Mouse (Mus musculus) forebrain, postnatal 0 days (tissue): ENCODE results near the gene Nfkbia. TPM values are rescaled to one million over a fixed set of nuclear protein-coding genes. Genes with fewer than 3 reads are reported as not detected.

ENCODE experiments used
- ATAC-seq: fragments of 200-750 bp; cut with Nextera tagmentation; 2 replicates; pipeline ENCODE4 v1.8.0; 2017; ENCODE audit warnings: mild to moderate bottlenecking, moderate library complexity
- DNase-seq: peaks from one replicate; pipeline ENCODE4 v3.0.0-alpha.2; 2015
- H3K27ac ChIP-seq: fragments of 300-500 bp; sonication (generic); 2 replicates; pipeline ENCODE4 v1.5.1; 2014; ENCODE audit warnings: low read depth, mild to moderate bottlenecking, antibody characterized with exemption, low read length, moderate library complexity, mixed read lengths
- H3K27me3 ChIP-seq: fragments of 300-500 bp; sonication (generic); 2 replicates; pipeline ENCODE4 v1.6.1; 2014; ENCODE audit warnings: mild to moderate bottlenecking, low read length, mixed read lengths; ENCODE audit not compliant: insufficient read depth
- H3K36me3 ChIP-seq: fragments of 300-500 bp; sonication (generic); 2 replicates; pipeline ENCODE4 v1.6.1; 2014; ENCODE audit warnings: mild to moderate bottlenecking, moderate library complexity; ENCODE audit not compliant: insufficient read depth
- H3K4me1 ChIP-seq: fragments of 300-500 bp; sonication (generic); 2 replicates; pipeline ENCODE4 v1.6.1; 2014; ENCODE audit warnings: antibody characterized with exemption; ENCODE audit not compliant: insufficient read depth
- H3K4me2 ChIP-seq: fragments of 300-500 bp; sonication (generic); 2 replicates; pipeline ENCODE4 v1.6.1; 2014; ENCODE audit warnings: low read depth, mild to moderate bottlenecking, moderate library complexity
- H3K4me3 ChIP-seq: fragments of 300-500 bp; sonication (generic); 2 replicates; pipeline ENCODE4 v1.5.1; 2014; ENCODE audit warnings: low read depth, low read length, mixed read lengths
- H3K9ac ChIP-seq: fragments of 300-500 bp; sonication (generic); 2 replicates; pipeline ENCODE4 v1.6.1; 2014; ENCODE audit warnings: mild to moderate bottlenecking
- H3K9me3 ChIP-seq: fragments of 300-500 bp; sonication (generic); 2 replicates; pipeline ENCODE4 v1.6.1; 2016; ENCODE audit warnings: low read length
- CTCF ChIP-seq: sonication (generic); IDR thresholded peaks from 2 replicates; pipeline ENCODE4 v1.5.1; 2016; ENCODE audit warnings: antibody characterized with exemption, control low read depth, low read depth
- WGBS: fragments of 180-500 bp; shearing (Covaris S2); extraction: QIAGEN DNeasy Blood & Tissue Kit; methylation state at CpG from one replicate; pipeline ENCODE4 v1.1.7; 2014; 5-methylcytosine and 5-hydroxymethylcytosine counted together
- polyA plus RNA-seq: library from polyadenylated mRNA; unstranded; fragments of >200 nt; fragmentation: Nextera tagmentation; extraction: Ambion mirVana; gene quantifications from 2 replicates; pipeline ENCODE4 v1.2.1, GENCODE M21; 2015
- total RNA-seq: library from RNA; depleted of rRNA; stranded (reverse); fragments of >200 nt; gene quantifications from 2 replicates; pipeline ENCODE4 v1.2.3, GENCODE M21; 2014

The Nfkbia gene
- total and polyA plus RNA-seq, 2 experiments from 2014 or later, result 48.2 to 75.8 TPM

DNA sequence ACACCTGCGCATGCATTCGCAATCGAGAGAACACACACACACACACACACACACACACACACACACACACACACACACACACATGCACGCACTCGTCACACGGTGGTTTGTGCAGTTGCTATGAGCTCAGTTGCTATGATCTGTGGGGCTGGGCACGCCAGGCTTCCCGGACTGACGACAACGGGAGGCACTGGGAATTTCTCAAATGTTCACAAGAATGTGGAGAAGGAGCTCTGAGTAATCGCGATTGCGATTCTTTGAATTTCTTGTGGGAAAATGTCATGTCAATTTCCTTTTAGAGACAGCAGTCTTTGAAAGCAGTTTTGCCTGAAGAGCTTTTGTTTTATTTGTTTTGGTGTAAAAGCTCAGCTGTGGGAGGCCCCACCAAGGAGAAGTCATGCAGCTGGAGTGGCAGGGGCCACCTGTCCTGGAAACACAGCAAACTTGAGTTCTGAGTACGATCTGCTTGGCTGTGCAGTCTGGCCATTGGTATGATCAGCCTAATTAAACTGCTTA lies 27.5 kb downstream of the Nfkbia start:
- Histone ChIP-seq H3K4me3 (no peak overlapping the region), H3K27me3 (no peaks in the 10 kb centered on the region), H3K4me1 (peaks cover 20% of the 10 kb centered on the region), H3K9me3 (no peaks in the 10 kb centered on the region), H3K27ac (peak overlapping the region; percentile 68), H3K36me3 (no peaks in the 10 kb centered on the region), H3K4me2 (no peak overlapping the region; the same call in 1 of the 2 replicates), H3K9ac (0 out of 2 replicates have a peak overlapping the region, but pooled peaks have one; percentile 6)
- DNase-seq, result peak; percentile 66
- 22% methylated on average over 14 of the region's 14 CpGs for WGBS
- ATAC-seq, result peak; percentile 40
- no peak for TF ChIP-seq CTCF

DNA sequence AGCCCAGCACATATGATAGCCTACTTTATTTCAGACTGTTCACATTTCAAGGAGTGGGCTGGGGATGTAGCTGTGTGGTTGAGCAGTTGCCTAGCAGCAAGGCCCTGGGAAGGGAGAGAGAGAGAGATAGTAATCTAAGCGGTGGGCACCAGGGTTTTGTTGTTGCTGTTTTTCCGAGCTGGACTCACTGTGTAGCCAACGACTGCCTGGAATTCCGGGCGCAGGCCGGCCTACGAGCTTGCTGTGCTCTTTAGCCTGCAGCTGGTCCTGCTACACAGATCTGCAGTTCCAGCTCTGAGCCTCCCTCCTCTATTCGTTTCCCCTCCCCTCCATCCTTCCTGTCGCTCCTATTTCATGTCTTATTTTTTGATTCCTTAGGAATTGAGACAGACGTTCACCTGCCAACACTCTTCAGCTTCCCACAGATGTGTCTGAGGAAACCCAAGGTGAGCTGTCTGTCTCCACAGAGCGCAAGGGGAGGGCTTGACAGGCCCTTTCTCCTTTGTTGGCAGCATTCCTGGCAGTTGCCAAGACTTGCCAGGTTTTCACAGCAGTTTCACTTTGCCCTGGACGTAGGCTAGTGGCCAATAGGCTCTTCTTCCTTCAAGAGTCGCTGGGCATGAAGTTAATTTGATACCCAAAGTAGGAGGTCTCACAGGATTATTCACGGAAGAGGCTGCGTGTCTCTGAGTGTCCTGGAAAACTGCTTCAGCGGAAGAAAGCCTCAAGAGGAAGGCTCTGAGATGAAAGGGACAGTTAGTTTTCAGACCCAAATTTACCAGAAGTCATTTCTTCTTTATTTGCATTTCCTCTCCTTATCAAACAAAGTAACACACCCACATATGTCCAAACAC lies 28.2 kb downstream of the Nfkbia start:
- DNase-seq (peak; percentile 71), ATAC-seq (peak; percentile 83)
- H3K9me3 ChIP-seq, result no peaks in the 10 kb centered on the region
- H3K4me3 ChIP-seq, result no peak overlapping the region
- H3K36me3 ChIP-seq, result no peaks in the 10 kb centered on the region
- peaks cover 20% of the 10 kb centered on the region for H3K4me1 ChIP-seq
- H3K4me2 ChIP-seq, result peak overlapping the region; percentile 23
- H3K27me3 ChIP-seq, result no peaks in the 10 kb centered on the region
- H3K9ac ChIP-seq, result no peak overlapping the region; the same call in 1 of the 2 replicates
- H3K27ac ChIP-seq, result peak overlapping the region; percentile 68
- TF ChIP-seq CTCF, result no peak
- WGBS, result 10% methylated on average over 16 of the region's 16 CpGs

DNA sequence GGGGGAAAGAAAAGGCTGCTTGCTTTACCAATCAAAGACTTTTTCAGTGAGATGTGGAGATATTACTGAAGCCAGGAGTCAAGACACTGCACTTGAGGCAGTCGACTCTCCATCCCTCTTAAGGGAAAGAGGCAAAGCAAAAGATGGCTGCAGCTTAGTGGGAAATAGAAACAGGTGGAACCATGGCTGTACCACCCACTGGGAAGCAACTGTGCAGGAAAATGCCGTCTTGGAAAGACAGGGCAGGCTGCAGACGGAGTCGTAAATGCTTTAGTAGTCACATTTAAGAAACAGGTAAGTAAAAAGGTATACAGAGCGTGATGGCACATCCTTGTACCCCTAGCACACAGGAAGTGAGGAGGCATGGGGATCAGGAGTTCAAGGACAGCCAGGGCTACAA lies 29.4 kb downstream of the Nfkbia start:
- Histone ChIP-seq H3K9me3 (no peaks in the 10 kb centered on the region), H3K27me3 (no peaks in the 10 kb centered on the region), H3K9ac (no peak overlapping the region), H3K27ac (0 out of 2 replicates have a peak overlapping the region, but pooled peaks have one; percentile 9), H3K4me2 (no peak overlapping the region), H3K36me3 (no peaks in the 10 kb centered on the region), H3K4me3 (no peak overlapping the region), H3K4me1 (peaks cover 20% of the 10 kb centered on the region)
- ATAC-seq (no peak), DNase-seq (no peak)
- WGBS, result 70% methylated on average over 5 of the region's 5 CpGs
- no peak for TF ChIP-seq CTCF

DNA sequence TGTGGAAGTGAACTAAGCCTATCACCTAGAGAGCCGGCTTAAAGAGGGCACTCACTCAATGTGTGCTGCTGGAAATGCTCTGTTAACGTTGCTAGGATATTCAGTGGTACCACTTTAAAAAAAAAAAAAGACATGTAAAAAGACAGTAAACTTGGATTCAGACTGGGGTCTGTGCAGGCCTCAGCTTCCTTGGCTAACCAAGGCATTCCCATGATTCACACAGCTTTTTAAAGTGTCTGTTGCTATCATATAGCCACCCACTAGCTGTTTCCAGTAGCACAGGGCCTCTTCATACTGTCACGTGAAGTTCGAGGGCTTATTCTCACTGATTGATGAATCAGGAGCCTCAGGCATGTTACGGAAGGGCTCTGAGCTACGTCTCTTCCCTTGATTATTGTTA lies 30.0 kb downstream of the Nfkbia start:
- H3K27me3 ChIP-seq, result no peaks in the 10 kb centered on the region
- H3K27ac ChIP-seq, result no peak overlapping the region
- WGBS, result 73% methylated on average over 6 of the region's 6 CpGs
- H3K4me2 ChIP-seq, result no peak overlapping the region
- H3K36me3 ChIP-seq, result no peaks in the 10 kb centered on the region
- no peak for TF ChIP-seq CTCF
- peaks cover 20% of the 10 kb centered on the region for H3K4me1 ChIP-seq
- no peak overlapping the region for H3K4me3 ChIP-seq
- DNase-seq (no peak), ATAC-seq (no peak)
- no peaks in the 10 kb centered on the region for H3K9me3 ChIP-seq
- no peak overlapping the region for H3K9ac ChIP-seq

DNA sequence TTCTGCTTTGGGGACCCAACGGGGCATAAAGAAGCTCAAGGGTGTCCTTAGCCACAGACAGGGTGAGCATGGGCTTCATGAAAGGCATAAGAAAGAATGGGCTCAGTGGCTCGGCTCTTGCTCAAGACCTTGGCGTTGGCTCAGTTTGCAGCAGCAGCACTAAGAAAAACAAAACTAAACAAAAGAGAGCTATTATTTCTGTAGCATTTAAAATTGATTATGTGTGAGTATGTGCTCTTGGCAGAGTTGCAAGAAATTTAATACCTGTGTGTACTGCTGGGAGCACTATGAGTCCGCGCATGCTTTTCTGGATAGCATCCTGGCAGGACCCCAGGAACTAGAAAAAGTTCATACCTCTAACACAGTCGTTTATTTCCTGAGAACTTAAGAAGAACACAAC lies 30.7 kb downstream of the Nfkbia start:
- H3K27ac ChIP-seq, result no peak overlapping the region
- ATAC-seq (no peak), DNase-seq (no peak)
- H3K4me1 ChIP-seq, result peaks cover 20% of the 10 kb centered on the region
- no peak for TF ChIP-seq CTCF
- WGBS, result 67% methylated on average over 6 of the region's 6 CpGs
- no peak overlapping the region for H3K4me3 ChIP-seq
- no peak overlapping the region for H3K4me2 ChIP-seq
- H3K36me3 ChIP-seq, result no peaks in the 10 kb centered on the region
- no peaks in the 10 kb centered on the region for H3K27me3 ChIP-seq
- no peaks in the 10 kb centered on the region for H3K9me3 ChIP-seq
- no peak overlapping the region for H3K9ac ChIP-seq

DNA sequence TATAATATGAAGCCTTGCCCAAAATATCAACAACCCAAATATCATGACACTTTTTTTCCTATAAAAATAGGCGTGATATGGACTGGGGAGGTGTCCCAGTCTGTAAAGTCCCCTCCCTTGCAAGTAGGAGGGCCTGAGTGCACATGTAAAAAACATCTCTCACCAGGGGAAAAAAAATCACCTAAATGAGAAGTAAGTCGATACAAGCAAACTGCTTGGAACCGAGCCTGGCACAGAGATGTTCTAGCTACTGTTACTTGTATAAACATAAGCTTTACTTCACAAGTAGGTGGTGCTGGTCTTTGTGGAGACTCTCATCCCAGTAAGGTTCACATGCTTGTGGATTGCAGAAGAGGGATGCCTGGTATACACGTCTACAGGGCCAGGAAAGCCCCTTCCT lies 31.5 kb downstream of the Nfkbia start:
- Histone ChIP-seq H3K4me1 (peaks cover 14% of the 10 kb centered on the region), H3K27ac (no peak overlapping the region), H3K27me3 (no peaks in the 10 kb centered on the region), H3K4me3 (no peak overlapping the region), H3K36me3 (no peaks in the 10 kb centered on the region), H3K4me2 (no peak overlapping the region), H3K9ac (no peak overlapping the region), H3K9me3 (no peaks in the 10 kb centered on the region)
- no peak for TF ChIP-seq CTCF
- 70% methylated on average over 4 of the region's 4 CpGs for WGBS
- ATAC-seq (no peak), DNase-seq (no peak)

DNA sequence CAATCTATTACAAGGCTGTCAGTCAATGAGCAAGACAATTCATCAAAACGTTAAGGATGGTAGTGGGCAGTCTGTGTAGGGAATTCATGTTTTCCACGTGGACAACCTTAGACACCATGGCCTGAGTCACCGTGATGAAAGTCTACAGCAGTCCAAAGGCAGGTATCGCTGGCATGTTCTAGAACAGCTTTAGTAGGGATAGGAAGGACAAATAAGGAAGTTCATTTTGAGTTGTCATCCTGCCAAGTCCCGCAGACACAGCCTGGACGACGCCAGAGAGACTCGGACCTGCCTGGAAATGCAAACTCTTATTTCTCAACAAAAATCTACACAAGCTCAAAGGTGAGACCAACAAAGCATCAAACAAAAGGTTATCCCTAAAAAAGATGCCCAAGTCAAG lies 32.7 kb downstream of the Nfkbia start:
- Histone ChIP-seq H3K27ac (no peak overlapping the region), H3K36me3 (no peaks in the 10 kb centered on the region), H3K4me3 (no peak overlapping the region), H3K27me3 (no peaks in the 10 kb centered on the region), H3K9me3 (no peaks in the 10 kb centered on the region), H3K4me1 (peaks cover 7% of the 10 kb centered on the region), H3K4me2 (no peak overlapping the region), H3K9ac (no peak overlapping the region)
- TF ChIP-seq CTCF, result no peak
- 80% methylated on average over 8 of the region's 8 CpGs for WGBS
- ATAC-seq (no peak), DNase-seq (no peak)
